Mouse (Mus musculus): ENCODE results near the gene Npff. TPM values are rescaled to one million over a fixed set of nuclear protein-coding genes. Genes with fewer than 3 reads are reported as not detected.

Npff gene
- total and polyA plus RNA-seq, 3 experiments: 1.8 to 5.5 TPM; not detected in 1

DNA sequence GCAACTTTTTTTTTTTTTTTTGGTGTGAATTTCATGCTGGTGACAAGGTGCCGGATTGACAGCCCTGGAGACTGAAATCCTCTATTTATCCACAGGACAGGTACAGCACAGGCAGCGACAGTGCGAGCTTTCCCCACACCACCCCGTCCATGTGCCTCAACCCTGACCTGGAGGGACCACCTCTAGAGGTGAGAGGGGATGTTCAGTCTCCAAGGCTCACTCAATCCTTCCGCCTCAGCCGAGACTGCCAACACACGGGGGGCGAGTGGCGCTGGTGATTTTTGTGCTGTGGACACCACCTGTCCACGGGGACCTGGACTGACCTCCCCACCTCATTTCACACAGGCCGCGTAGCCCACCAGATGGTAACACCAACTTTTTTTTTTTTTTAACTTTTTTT is 38.9 kb downstream of the Npff start:
- no peaks in the 10 kb centered on the region for H3K27me3 ChIP-seq (ENCODE audit: control insufficient read depth in 1 of 2, insufficient read depth in 2 of 2, low read length in 2 of 2)
- no peaks in the 10 kb centered on the region for H3K9me3 ChIP-seq (replicated peaks; ENCODE audit: insufficient read depth, low read length)
- H3K9ac ChIP-seq (ENCODE audit: control insufficient read depth, low read depth, low read length, poor library complexity, severe bottlenecking): no peak overlapping the region
- no peak for DNase-seq (ENCODE audit: low read depth, low spot score)
- TF ChIP-seq MAFK (IDR thresholded peaks at IDR 0.05; ENCODE audit: borderline replicate concordance, low read depth, low read length) (no peak), SMC3 (IDR thresholded peaks at IDR 0.05; ENCODE audit: low read depth, low read length) (no peak), EP300 (IDR thresholded peaks at IDR 0.05; ENCODE audit: low read depth in 1 of 2, low read length in 2 of 2) (no peak)
- H3K4me3 ChIP-seq (ENCODE audit: control insufficient read depth in 1 of 2, insufficient read depth in 1 of 2, low read depth in 2 of 2, low read length in 2 of 2): no peak overlapping the region
- peaks cover 23% of the 10 kb centered on the region for H3K79me2 ChIP-seq (ENCODE audit: control insufficient read depth, insufficient read depth, low read length, poor library complexity)
- H3K27ac ChIP-seq (ENCODE audit: control insufficient read depth, low read depth, low read length): no peak overlapping the region
- H3K4me1 ChIP-seq (ENCODE audit: control insufficient read depth in 1 of 2, insufficient read depth in 2 of 2, low read length in 2 of 2): no peaks in the 10 kb centered on the region
- peaks cover 27 to 83% of the 10 kb centered on the region in 2 experiments for H3K36me3 ChIP-seq (ENCODE audit: control insufficient read depth in 1 of 2, insufficient read depth in 2 of 2, low read length in 2 of 2)

GRCm38 (mm10) chr15:102483136-102483535 is 41.6 kb downstream of the Npff start:
- H3K27ac ChIP-seq (ENCODE audit: control insufficient read depth, low read depth, low read length): no peak overlapping the region
- peaks cover 31% of the 10 kb centered on the region for H3K79me2 ChIP-seq (ENCODE audit: control insufficient read depth, insufficient read depth, low read length, poor library complexity)
- no peak for DNase-seq (ENCODE audit: low read depth, low spot score)
- no peaks in the 10 kb centered on the region for H3K27me3 ChIP-seq (ENCODE audit: control insufficient read depth in 1 of 2, insufficient read depth in 2 of 2, low read length in 2 of 2)
- H3K36me3 ChIP-seq (ENCODE audit: control insufficient read depth in 1 of 2, insufficient read depth in 2 of 2, low read length in 2 of 2): peaks cover 23 to 73% of the 10 kb centered on the region in 2 experiments
- TF ChIP-seq USF2 (IDR thresholded peaks at IDR 0.05; ENCODE audit: borderline replicate concordance in 1 of 2, insufficient read depth in 1 of 2, low read depth in 1 of 2, low read length in 2 of 2) (0 out of 4 replicates have a peak, but pooled peaks of 1 of the 2 experiments have one; percentile 7), ZMIZ1 (IDR thresholded peaks at IDR 0.05; ENCODE audit: low read depth, low read length) (no peak), POLR2AphosphoS2 (IDR thresholded peaks at IDR 0.05; ENCODE audit: low read length) (0 out of 2 replicates have a peak, but pooled peaks have one; percentile 34)
- no peak overlapping the region for H3K4me3 ChIP-seq (ENCODE audit: control insufficient read depth in 1 of 2, insufficient read depth in 1 of 2, low read depth in 2 of 2, low read length in 2 of 2)
- H3K9me3 ChIP-seq (replicated peaks; ENCODE audit: insufficient read depth, low read length): no peaks in the 10 kb centered on the region
- H3K4me1 ChIP-seq (ENCODE audit: control insufficient read depth in 1 of 2, insufficient read depth in 2 of 2, low read length in 2 of 2): no peaks in the 10 kb centered on the region
- no peak overlapping the region for H3K9ac ChIP-seq (ENCODE audit: control insufficient read depth, low read depth, low read length, poor library complexity, severe bottlenecking)

DNA sequence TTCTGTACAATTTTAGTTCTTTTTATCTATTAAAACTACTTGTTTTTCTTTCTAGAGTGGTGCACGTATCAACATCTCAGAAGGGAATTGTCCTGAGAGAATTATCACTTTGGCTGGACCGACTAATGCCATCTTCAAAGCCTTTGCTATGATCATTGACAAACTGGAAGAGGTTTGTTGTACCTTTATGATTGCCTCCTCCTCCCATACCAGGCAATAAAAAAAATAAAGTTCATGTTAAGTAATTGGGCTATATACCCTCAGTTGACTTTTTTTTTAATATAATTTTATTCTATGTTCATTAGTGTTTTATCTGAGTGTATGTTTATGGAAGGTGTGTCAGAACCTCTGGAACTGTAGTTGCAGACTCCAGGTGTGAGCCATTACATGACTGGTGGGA is 50.2 kb downstream of the Npff start:
- DNase-seq (ENCODE audit: low read depth, low spot score): no peak
- peaks cover 49% of the 10 kb centered on the region for H3K79me2 ChIP-seq (ENCODE audit: control insufficient read depth, insufficient read depth, low read length, poor library complexity)
- H3K27me3 ChIP-seq (ENCODE audit: control insufficient read depth in 1 of 2, insufficient read depth in 2 of 2, low read length in 2 of 2): no peaks in the 10 kb centered on the region
- H3K4me3 ChIP-seq (ENCODE audit: control insufficient read depth in 1 of 2, insufficient read depth in 1 of 2, low read depth in 2 of 2, low read length in 2 of 2): no peak overlapping the region
- no peaks in the 10 kb centered on the region for H3K9me3 ChIP-seq (replicated peaks; ENCODE audit: insufficient read depth, low read length)
- peaks cover 40 to 57% of the 10 kb centered on the region in 2 experiments for H3K36me3 ChIP-seq (ENCODE audit: control insufficient read depth in 1 of 2, insufficient read depth in 2 of 2, low read length in 2 of 2)
- H3K9ac ChIP-seq (ENCODE audit: control insufficient read depth, low read depth, low read length, poor library complexity, severe bottlenecking): no peak overlapping the region
- H3K27ac ChIP-seq (ENCODE audit: control insufficient read depth, low read depth, low read length): no peak overlapping the region
- no peak for TF ChIP-seq SIN3A (IDR thresholded peaks at IDR 0.05; ENCODE audit: low read length)
- TF ChIP-seq POLR2AphosphoS2 (IDR thresholded peaks at IDR 0.05; ENCODE audit: low read length): no peak; the same call in 1 of the 2 replicates
- no peak for TF ChIP-seq MEF2A (IDR thresholded peaks at IDR 0.05; ENCODE audit: extremely low read depth, insufficient replicate concordance, low read depth, low read length, poor library complexity, severe bottlenecking)
- TF ChIP-seq GATA1 (IDR thresholded peaks at IDR 0.05; ENCODE audit: low read depth, low read length): no peak
- TF ChIP-seq ZNF384 (IDR thresholded peaks at IDR 0.05; ENCODE audit: low read depth, low read length): no peak
- TF ChIP-seq MXI1 (IDR thresholded peaks at IDR 0.05; ENCODE audit: low read depth, low read length): no peak
- no peak for TF ChIP-seq HCFC1 (IDR thresholded peaks at IDR 0.05; ENCODE audit: low read depth, low read length)
- no peak for TF ChIP-seq ETS1 (IDR thresholded peaks at IDR 0.05; ENCODE audit: low read depth, low read length)
- TF ChIP-seq TCF12 (IDR thresholded peaks at IDR 0.05; ENCODE audit: low read depth, low read length): no peak
- peaks cover 6 to 9% of the 10 kb centered on the region in 2 experiments; a peak in 2 of 4 replicates for H3K4me1 ChIP-seq (ENCODE audit: control insufficient read depth in 1 of 2, insufficient read depth in 2 of 2, low read length in 2 of 2)

Other genes with a start within 250 kb of the Npff start
- 49.7 and 56.3 TPM in 2 replicates for gene Mfsd5, start 245.5 kb downstream of the Npff start, total RNA-seq (2012; rRNA removed)
- 100 to 1,000 TPM in 1 of 2 experiments, 10 to 100 TPM in 1; 83.6 to 115 TPM for gene Mfsd5, start 245.5 kb downstream of the Npff start, polyA plus RNA-seq (2012; ENCODE audit: insufficient read depth in 1 of 2, insufficient read length in 2 of 2, low read depth in 1 of 2, low replicate concordance in 2 of 2, missing spikeins in 1 of 2)
- gene Espl1, start 228.7 kb downstream of the Npff start, total RNA-seq (2012; rRNA removed): 49.8 and 52.5 TPM in 2 replicates
- 100 to 1,000 TPM in 1 of 2 experiments, 10 to 100 TPM in 1; 94.1 to 142 TPM for gene Espl1, start 228.7 kb downstream of the Npff start, polyA plus RNA-seq (2012; ENCODE audit: insufficient read depth in 1 of 2, insufficient read length in 2 of 2, low read depth in 1 of 2, low replicate concordance in 2 of 2, missing spikeins in 1 of 2)
- 290 and 302 TPM in 2 replicates for gene Pfdn5, start 198.8 kb downstream of the Npff start, total RNA-seq (2012; rRNA removed)
- gene Pfdn5, start 198.8 kb downstream of the Npff start, polyA plus RNA-seq (2012; ENCODE audit: insufficient read depth in 1 of 2, insufficient read length in 2 of 2, low read depth in 1 of 2, low replicate concordance in 2 of 2, missing spikeins in 1 of 2): 1,000 to 10,000 TPM in 1 of 2 experiments, 100 to 1,000 TPM in 1; 465 to 7,439 TPM
- gene Myg1, start 193.2 kb downstream of the Npff start, total RNA-seq (2012; rRNA removed): 126 and 140 TPM in 2 replicates
- gene Myg1, start 193.2 kb downstream of the Npff start, polyA plus RNA-seq (2012; ENCODE audit: insufficient read depth in 1 of 2, insufficient read length in 2 of 2, low read depth in 1 of 2, low replicate concordance in 2 of 2, missing spikeins in 1 of 2): 100 to 1,000 TPM; 135 to 292 TPM
- 48.7 and 61.5 TPM in 2 replicates for gene Aaas, start 174.2 kb downstream of the Npff start, total RNA-seq (2012; rRNA removed)
- 100 to 1,000 TPM in 1 of 2 experiments, not detected in 1; 205 TPM for gene Aaas, start 174.2 kb downstream of the Npff start, polyA plus RNA-seq (2012; ENCODE audit: insufficient read depth in 1 of 2, insufficient read length in 2 of 2, low read depth in 1 of 2, low replicate concordance in 2 of 2, missing spikeins in 1 of 2)
- not detected in 2 replicates for gene Sp7, start 157.8 kb downstream of the Npff start, total RNA-seq (2012; rRNA removed)
- gene Sp7, start 157.8 kb downstream of the Npff start, polyA plus RNA-seq (2012; ENCODE audit: insufficient read depth in 1 of 2, insufficient read length in 2 of 2, low read depth in 1 of 2, low replicate concordance in 2 of 2, missing spikeins in 1 of 2): not detected
- 16.3 and 22.0 TPM in 2 replicates for gene Sp1, start 118.8 kb downstream of the Npff start, total RNA-seq (2012; rRNA removed)
- 10 to 100 TPM; 47.2 to 92.3 TPM for gene Sp1, start 118.8 kb downstream of the Npff start, polyA plus RNA-seq (2012; ENCODE audit: insufficient read depth in 1 of 2, insufficient read length in 2 of 2, low read depth in 1 of 2, low replicate concordance in 2 of 2, missing spikeins in 1 of 2)
- gene Amhr2, start 79.6 kb downstream of the Npff start, total RNA-seq (2012; rRNA removed): 6.9 and 8.0 TPM in 2 replicates
- gene Amhr2, start 79.6 kb downstream of the Npff start, polyA plus RNA-seq (2012; ENCODE audit: insufficient read depth in 1 of 2, insufficient read length in 2 of 2, low read depth in 1 of 2, low replicate concordance in 2 of 2, missing spikeins in 1 of 2): 10 to 100 TPM in 1 of 2 experiments, not detected in 1; 22.7 TPM
- 15.2 and 17.3 TPM in 2 replicates for gene Prr13, start 65.9 kb downstream of the Npff start, total RNA-seq (2012; rRNA removed)
- gene Prr13, start 65.9 kb downstream of the Npff start, polyA plus RNA-seq (2012; ENCODE audit: insufficient read depth in 1 of 2, insufficient read length in 2 of 2, low read depth in 1 of 2, low replicate concordance in 2 of 2, missing spikeins in 1 of 2): 10 to 100 TPM in 1 of 2 experiments, not detected in 1; 73.3 TPM
- gene Pcbp2, start 54.4 kb downstream of the Npff start, total RNA-seq (2012; rRNA removed): 359 and 427 TPM in 2 replicates
- 1,000 to 10,000 TPM in 1 of 2 experiments, 100 to 1,000 TPM in 1; 977 to 2,091 TPM for gene Pcbp2, start 54.4 kb downstream of the Npff start, polyA plus RNA-seq (2012; ENCODE audit: insufficient read depth in 1 of 2, insufficient read length in 2 of 2, low read depth in 1 of 2, low replicate concordance in 2 of 2, missing spikeins in 1 of 2)
- gene Gm10337, start 21.2 kb downstream of the Npff start, total RNA-seq (2012; rRNA removed): not detected in 2 replicates
- gene Gm10337, start 21.2 kb downstream of the Npff start, polyA plus RNA-seq (2012; ENCODE audit: insufficient read depth in 1 of 2, insufficient read length in 2 of 2, low read depth in 1 of 2, low replicate concordance in 2 of 2, missing spikeins in 1 of 2): not detected
- gene Map3k12, start 7.9 kb downstream of the Npff start, total RNA-seq (2012; rRNA removed): 1.7 and 2.0 TPM in 2 replicates
- gene Map3k12, start 7.9 kb downstream of the Npff start, polyA plus RNA-seq (2012; ENCODE audit: insufficient read depth in 1 of 2, insufficient read length in 2 of 2, low read depth in 1 of 2, low replicate concordance in 2 of 2, missing spikeins in 1 of 2): 1 to 10 TPM in 1 of 2 experiments, not detected in 1; 2.8 TPM
- gene Tarbp2, start 6.8 kb downstream of the Npff start, total RNA-seq (2012; rRNA removed): 135 and 155 TPM in 2 replicates
- gene Tarbp2, start 6.8 kb downstream of the Npff start, polyA plus RNA-seq (2012; ENCODE audit: insufficient read depth in 1 of 2, insufficient read length in 2 of 2, low read depth in 1 of 2, low replicate concordance in 2 of 2, missing spikeins in 1 of 2): 100 to 1,000 TPM in 1 of 2 experiments, not detected in 1; 182 TPM
- 0.20 TPM in 1 of 2 replicates, not detected in the other for gene Gm28047, start 100.1 kb upstream of the Npff start, total RNA-seq (2012; rRNA removed)
- gene Gm28047, start 100.1 kb upstream of the Npff start, polyA plus RNA-seq (2012; ENCODE audit: insufficient read depth in 1 of 2, insufficient read length in 2 of 2, low read depth in 1 of 2, low replicate concordance in 2 of 2, missing spikeins in 1 of 2): under 1 TPM in 1 of 2 experiments, not detected in 1; 0.52 TPM
- 10.4 and 12.8 TPM in 2 replicates for gene Atf7, start 100.5 kb upstream of the Npff start, total RNA-seq (2012; rRNA removed)
- gene Atf7, start 100.5 kb upstream of the Npff start, polyA plus RNA-seq (2012; ENCODE audit: insufficient read depth in 1 of 2, insufficient read length in 2 of 2, low read depth in 1 of 2, low replicate concordance in 2 of 2, missing spikeins in 1 of 2): 10 to 100 TPM in 1 of 2 experiments, not detected in 1; 49.6 TPM
- 513 and 583 TPM in 2 replicates for gene Atp5g2, start 147.4 kb upstream of the Npff start, total RNA-seq (2012; rRNA removed)
- gene Atp5g2, start 147.4 kb upstream of the Npff start, polyA plus RNA-seq (2012; ENCODE audit: insufficient read depth in 1 of 2, insufficient read length in 2 of 2, low read depth in 1 of 2, low replicate concordance in 2 of 2, missing spikeins in 1 of 2): 10 to 100 TPM in 1 of 2 experiments, not detected in 1; 59.4 TPM
- gene Calcoco1, start 197.2 kb upstream of the Npff start, total RNA-seq (2012; rRNA removed): 2.9 and 3.5 TPM in 2 replicates
- 10 to 100 TPM in 1 of 2 experiments, not detected in 1; 19.0 TPM for gene Calcoco1, start 197.2 kb upstream of the Npff start, polyA plus RNA-seq (2012; ENCODE audit: insufficient read depth in 1 of 2, insufficient read length in 2 of 2, low read depth in 1 of 2, low replicate concordance in 2 of 2, missing spikeins in 1 of 2)

Data from MEL (cell line).